Mouse (Mus musculus): ENCODE results near the gene Ube2l3.

DNA sequence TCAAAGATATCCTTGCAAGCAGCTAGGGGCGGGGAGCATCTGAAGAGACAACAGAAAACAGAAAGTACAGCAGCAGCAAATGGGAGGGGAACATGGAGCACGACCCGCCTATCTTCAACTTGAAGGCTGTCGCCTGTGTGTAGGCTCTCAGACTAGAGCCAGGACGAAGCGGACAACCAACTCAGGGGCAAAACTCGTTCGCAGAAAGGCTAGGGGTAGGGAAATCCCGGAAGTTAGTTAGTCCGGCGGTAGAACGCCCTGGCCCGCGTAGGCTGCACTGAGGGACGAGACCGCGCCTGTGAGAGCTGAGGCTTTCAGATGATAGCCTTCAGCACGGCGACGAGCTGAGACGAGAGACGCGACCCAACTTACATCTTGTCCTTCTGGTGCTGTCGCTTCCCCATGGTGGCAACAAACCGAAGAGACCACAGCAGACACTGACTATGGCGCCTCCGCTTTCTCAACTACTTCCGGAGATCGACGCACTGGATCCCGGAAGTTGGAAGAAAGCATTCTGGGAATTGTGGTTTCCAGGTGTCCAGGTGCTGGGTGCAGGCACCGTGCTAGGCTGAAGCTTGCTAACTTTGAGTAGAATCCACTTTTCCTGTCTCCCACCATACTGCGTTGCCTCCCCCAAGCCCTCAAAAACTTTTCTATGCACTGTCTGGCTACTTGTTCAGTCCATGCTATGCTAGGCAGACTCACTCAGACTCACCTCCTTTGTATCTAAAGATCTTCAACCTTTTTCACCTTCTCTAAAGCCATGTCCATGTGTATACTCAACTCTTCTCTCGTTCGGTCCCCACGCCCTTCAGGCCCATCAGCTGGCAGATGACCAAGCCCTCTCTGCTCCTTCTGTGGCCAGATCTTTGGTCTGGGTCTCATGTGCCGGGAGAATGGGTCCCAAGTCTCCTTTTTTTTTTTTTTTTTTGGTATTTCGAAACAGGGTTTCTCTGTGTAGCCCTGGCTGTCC is 91.4 kb downstream of the Ube2l3 start, which contains the start of gene Ppil2:
- TF ChIP-seq CTCF (IDR thresholded peaks at IDR 0.05; ENCODE audit: borderline replicate concordance, insufficient read depth, low read length) = no peak
- TF ChIP-seq POLR2A (IDR thresholded peaks at IDR 0.05; ENCODE audit: low read depth, low read length) = peak; percentile 91

All from embryonic fibroblast, embryonic 13.5 days (primary cell).